Mouse (Mus musculus) inflammation-experienced regulatory T-cells, adult 6 months (primary cell): ENCODE data around the gene Akr1cl. TPM values are rescaled to one million over a fixed set of nuclear protein-coding genes. Genes with fewer than 3 reads are reported as not detected.
"Not testable (repeated sequence)": the region's sequence is repeated elsewhere in the genome, so short reads cannot be mapped to it uniquely, and the experiment has no call there.

ENCODE experiments used
- ATAC-seq: one replicate; pipeline ENCODE4 v1.8.0; 2017
- polyA plus RNA-seq, 3 experiments: library from polyadenylated mRNA; unstranded; fragments of 100-300 nt; shearing (Covaris generic); gene quantifications; one replicate each; pipeline ENCODE4 v1.2.1; 2017

Akr1cl gene
- polyA plus RNA-seq: under 1 TPM in 1 of 3 experiments, not detected in 2; 0.71 TPM

DNA sequence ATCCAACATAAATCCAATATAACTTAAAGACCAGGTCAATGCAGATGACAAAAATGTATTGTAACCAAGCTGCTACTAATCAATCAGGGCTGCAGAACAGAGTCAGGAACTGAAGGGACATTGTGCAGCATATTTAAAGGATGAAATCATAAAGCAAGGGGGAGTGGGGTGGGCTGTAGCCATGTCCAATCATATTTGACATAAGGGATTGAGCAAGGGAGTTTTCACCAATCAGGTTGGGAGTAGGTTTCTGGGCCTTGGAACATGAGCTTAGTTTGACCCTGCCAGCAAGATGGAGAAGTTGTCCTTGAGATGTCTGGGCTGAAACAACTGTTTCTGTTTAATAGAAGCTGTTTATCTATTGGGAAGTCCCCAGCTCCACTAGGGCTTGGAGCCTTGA lies at the start of gene Akr1cl:
Gene Akr1cl (minus strand): TSS at position 119 of the 400 bp plus-strand sequence.
- ATAC-seq: no peak

DNA sequence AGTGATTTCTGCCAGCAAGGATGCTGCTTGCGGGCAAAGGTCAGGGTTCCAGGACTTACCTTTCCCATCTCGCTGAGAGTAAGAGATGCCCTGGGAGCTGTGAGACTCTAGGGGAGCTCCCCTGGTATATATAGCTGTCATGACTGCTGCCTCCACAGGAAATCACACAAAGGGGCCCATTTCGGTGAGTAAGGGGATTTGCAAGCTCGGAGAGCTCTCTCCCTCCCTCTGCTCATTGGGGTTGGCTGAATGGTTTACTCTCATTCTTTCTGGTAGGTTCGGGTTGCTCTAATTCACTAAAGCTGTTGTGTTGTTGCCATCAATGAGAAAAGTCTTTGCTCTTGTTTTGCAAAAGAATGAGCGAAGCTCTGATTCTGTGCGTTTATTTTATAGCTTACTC lies 49.6 kb upstream of the Akr1cl start, which contains the start of gene Crygb:
Gene Crygb (minus strand): TSS at position 101 of the 400 bp plus-strand sequence.
- no peak for ATAC-seq

DNA sequence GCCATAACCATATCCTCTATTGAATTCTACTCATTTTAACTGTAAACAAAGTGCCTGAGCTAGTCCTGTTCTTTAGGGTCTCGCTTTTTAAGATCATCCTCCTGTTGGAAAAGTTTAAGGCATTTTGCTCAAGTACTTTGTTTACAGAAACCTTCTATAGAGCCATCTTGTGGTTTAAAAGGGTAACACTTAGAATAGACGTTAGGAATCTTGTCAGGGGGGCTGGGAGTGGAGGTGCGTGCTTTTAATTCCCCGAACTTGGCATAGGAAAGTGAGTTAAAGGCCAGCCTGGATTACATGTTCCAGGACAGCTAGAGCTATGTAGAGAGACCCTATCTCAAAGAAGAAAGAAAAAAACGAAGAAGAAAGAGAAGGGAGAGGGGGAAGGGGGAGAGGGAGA lies 43.0 kb upstream of the Akr1cl start:
- no peak for ATAC-seq

DNA sequence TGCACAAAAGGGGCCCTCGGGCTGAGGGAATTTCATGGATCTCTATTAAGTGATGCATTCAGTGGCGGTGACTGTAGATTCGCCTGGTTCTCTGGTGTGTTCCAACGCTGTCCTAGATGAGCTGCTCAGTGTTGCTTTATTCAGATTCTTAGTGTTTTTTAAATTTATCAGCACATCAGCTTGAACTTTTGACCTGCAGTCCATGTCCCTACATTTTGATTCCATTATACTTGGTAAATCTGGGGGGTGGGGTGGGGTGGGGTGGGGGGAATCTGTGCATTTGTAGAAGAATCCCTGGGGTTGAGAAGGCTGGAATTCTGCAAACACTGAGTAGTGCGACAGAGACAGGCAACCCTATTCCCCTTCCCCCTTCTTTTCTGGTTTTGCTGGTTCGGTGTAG lies 41.0 kb upstream of the Akr1cl start, which contains the start of gene Crygc:
Gene Crygc (minus strand): TSS at position 101 of the 400 bp plus-strand sequence.
- ATAC-seq: no peak

DNA sequence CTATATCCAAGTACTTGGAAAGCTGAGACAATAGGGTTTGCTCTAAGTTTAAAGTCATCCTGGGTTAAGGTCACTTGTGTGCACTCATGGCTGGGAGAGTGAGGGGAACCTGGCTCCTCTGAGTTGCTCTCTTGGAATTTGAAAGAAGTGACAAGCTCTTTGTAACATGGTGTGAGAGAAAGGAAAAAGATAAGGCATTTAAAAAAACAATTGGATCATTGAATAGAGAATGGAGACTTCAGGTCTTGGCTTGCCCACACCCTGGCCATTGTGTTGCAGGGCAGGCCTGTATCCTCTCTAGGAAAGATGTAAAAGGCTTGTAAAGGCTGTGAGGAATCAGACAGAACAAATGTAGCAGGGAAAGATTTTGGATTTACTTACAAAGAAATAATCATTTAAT lies 35.3 kb upstream of the Akr1cl start:
- no peak for ATAC-seq

DNA sequence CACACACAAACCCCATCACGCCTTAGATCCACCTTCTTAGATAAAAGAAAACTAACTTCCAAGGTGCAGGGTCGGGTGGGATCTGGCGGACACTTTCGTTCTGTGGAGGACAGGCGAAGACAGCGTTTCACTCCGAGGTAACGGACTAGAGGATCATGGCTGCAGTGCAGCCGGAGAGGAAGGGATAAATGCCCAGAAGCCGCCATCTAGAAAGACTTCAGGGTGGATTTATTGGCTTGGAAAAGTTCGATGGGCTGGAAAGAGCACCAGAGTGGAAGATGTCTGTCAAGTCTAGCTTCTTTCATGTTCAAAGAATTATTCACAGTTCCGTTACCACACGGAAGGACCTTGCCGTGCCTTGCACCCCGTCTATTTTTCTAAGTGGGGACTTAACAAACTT lies 31.6 kb upstream of the Akr1cl start:
- no peak for ATAC-seq

DNA sequence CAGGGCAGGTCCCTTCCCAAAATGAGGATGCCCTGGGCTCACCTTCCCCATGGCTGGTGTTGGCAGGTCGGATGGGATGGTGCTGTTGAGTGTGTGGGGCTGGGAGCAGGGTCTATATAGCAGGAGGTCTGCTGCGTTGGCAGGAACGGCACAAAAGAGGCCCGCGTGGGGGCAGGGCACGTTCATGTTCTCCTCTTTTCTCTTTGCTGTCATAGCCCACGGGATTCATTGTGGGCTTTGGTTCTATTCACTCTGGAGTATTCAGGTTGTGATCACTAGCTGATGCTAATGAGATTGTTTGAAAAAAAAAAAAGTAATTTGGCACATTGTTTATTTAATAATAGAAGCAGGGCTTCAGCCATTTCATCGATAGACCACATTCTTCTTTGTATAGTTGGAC lies 30.8 kb upstream of the Akr1cl start, which contains the start of gene Crygd:
Gene Crygd (minus strand): TSS at position 101 of the 400 bp plus-strand sequence.
- ATAC-seq: no peak

DNA sequence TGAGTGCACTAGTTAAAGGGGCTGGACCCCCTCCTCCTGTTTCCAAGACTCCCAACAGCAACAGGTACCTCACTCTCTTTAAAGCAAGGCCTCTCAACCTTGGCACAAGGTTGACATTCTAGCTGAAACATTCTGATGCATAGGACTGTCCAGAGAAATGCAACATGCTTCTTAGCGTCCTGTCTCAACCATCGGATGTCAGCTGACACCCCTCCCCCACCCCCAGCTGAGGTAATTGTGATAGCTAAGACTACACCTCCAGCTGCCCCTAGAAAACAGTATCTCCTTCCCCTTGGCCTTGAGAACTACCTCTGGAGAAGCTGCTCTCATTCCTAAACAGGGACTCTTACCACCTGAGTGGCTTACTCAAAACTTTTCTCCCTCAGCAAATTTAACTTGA lies 19.6 kb upstream of the Akr1cl start:
- ATAC-seq: no peak

DNA sequence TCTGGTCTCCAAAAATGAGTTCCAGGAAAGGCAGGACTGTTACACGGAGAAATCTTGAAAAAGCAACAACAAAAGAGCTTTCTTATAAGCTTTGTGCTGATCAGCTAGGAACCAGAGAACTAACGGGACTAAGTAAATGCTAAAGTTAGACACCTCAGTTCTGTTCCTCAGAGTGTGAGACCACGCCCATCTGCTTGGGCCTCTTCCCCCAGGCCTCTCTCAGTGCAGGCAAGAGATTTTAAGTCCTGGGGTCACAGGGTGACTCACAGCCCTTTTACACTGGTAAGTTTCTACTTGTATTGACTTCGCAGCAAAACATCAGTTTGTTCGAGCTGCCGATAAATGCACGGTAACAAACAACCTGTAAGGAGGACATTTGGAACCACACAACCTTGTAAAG lies 19.1 kb upstream of the Akr1cl start:
- ATAC-seq: no peak

DNA sequence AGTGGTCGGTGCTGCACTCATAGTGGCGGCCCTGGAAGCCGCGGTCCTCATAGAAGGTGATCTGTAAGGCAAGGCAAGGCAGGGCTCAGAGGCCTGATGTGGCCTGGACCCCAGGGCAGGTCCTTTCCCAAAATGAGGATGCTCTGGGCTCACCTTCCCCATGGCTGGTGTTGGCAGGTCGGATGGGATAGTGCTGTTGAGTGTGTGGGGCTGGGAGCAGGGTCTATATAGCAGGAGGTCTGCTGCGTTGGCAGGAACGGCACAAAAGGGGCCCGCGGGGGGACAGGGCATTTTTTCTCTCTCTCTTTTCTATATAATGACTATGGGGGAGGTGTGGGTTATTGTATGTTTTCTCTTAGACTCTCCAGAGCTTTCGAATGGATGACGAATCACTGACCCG lies 18.4 kb upstream of the Akr1cl start, which contains the start of gene Cryge:
Gene Cryge (minus strand): TSS at position 198 of the 400 bp plus-strand sequence.
- not testable (repeated sequence) for ATAC-seq

DNA sequence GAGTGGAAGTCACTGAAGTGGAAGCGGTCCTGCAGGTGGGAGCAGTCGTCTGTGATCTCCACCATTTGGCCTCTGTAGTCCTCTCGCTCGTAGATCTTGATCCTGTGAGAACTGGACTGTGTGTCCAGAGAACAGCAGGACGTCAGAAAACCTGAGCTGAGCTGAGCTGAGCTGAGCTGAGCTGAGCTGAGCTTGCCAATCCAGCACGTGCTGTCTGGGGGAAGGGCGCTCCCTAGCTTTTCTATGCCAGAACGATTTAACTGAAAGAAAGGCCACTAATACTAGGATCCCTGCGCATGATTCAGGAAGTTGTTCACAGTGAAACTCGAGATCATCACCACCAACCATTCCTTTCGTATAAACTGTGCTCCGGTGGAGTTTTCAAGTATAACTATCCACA lies 16.2 kb upstream of the Akr1cl start:
- ATAC-seq: no peak

DNA sequence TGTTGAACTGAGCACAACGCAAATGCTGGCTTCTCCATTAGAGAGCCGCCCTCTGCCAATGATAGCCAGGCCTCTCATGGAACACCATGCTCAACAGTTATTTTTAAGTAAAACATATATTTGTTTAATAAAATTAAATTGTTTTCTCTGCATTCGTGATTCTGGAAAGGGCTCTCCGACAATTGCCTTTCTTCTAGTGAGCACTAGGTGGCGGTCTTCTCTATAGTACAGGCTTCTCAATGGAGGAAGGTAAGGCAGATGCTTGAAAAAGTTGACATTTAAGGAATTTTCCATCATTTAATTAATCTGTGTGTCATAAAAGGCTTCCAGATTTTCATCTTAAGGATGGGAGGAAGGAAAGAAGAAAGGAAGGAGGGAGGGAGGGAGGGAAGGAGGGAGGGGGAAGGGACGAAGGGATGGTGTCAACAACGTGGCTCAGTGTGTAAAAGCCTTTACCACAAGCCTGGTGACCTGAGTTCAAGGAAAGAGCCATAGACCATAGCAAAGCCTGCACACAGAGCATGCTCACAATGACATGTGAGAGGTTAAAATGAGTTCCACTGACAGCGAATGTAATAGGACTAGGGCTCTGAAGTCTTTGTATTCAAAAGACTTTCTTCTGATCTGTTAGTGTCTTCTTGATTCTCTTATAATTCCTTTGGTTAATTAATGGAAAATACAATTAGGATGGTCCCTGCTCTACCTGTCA lies 14.0 kb upstream of the Akr1cl start:
- no peak for ATAC-seq

DNA sequence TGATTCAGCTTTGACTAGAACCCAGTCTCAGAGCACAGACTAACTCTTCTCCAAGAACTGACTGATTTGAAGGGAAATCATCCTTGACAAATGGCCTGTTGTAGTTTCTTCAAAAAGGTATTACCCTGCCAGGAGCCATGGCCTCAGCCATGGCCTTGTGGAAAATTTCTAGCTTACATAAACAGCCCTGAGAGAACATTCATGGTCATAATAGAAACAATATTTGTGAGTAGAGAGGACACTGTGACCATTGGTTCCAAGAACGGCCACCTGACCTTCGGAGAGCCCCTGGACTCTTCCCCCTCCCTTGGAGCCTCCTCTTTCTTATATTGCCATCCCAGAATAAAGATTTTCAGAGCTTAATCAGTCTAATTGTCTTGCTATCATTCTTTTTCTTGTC lies 10.9 kb upstream of the Akr1cl start:
- no peak for ATAC-seq

DNA sequence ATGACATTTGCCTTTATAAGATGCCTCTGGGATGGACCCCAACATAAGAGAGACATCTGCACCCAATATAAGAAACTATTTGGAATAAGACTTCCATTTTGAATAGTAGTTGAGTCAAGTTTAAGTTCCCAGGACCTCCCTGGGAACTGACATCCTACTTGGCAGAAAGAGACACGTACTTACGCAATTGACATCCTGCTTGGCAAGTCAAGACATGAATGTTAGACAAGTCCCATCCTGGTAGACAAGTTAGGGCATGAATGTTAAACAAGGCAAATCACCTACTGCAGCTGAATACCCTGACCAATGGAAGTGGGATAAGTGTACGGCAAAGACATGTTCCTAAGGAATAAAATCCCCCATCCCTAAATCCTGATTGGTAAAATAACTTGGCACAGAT lies 9.3 kb upstream of the Akr1cl start:
- ATAC-seq: no peak

DNA sequence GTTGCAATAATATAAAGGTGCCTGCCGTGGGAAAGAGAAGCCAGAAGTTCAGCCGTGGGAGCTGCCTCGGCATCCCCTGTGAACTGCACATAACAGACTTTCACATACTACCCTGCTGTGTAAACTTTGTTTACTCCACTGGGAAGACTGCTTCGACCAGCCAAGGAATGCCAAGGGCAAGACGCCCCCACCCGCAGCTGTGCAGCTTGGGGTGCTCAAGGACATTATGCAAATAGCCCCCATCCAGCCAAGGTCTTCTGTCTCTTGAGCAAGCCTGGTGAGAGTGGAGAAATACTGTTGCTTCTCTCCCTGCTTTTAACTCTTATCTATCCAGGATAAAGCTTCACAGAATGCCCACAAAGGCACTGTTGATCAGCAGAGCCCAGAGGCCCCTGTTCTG lies 8.2 kb upstream of the Akr1cl start:
- ATAC-seq: no peak

DNA sequence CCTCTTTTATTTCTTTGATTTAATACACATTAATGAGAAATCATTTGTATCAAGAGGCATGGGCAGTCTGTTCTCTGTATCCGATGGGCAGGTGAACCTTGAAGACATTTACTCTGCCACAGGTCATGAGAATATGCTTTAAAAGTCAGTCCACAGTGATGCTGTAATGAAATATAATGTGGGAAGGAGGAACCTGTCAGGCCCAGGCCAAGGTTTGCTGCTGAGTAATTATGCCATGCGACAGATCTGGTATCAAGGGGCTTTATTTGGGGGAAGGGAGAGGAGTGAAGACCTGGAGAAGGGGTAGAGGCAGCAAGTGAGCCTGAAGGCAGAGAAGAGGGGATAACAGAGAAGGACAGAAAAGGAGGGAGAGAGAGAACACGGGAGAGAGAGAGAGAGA lies 7.1 kb upstream of the Akr1cl start:
- no peak for ATAC-seq

DNA sequence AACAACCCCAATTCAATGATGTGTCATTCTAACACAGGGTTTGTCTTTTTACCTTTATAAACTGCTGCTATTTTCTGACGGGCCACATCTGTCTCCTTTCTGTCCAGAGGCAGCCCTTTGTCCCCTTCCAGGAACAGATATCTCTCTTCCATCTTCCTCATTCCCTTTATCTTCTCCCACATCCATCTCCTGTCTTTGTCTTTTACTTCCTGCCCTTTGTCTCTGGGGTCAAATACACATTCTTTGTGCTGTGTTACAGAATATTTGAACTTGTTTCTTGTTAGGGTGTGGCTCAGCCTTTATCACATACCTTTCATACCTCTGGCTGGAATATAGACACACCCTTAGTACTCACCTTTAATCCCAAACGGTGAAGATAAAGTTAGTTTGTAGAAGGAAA lies 5.0 kb upstream of the Akr1cl start:
- no peak for ATAC-seq

DNA sequence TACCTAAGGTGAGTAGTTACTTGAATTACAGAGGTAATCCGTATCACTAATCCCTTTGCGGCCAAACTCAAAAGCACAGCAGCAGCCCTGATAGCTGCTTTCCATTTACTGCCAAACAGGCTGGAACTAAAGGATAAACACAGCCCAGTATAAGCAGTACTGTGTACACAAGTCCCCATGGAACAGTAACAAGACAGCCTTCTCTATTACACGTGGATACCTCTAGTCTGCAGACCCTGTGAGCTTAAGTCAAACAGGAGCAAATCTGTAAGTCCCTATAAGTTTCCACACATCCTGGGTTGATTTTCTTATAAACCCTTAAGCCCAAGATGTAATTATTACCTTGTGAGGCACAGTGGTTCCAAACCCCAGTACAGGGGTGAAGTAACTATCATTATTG lies 3.0 kb upstream of the Akr1cl start:
- ATAC-seq: no peak

DNA sequence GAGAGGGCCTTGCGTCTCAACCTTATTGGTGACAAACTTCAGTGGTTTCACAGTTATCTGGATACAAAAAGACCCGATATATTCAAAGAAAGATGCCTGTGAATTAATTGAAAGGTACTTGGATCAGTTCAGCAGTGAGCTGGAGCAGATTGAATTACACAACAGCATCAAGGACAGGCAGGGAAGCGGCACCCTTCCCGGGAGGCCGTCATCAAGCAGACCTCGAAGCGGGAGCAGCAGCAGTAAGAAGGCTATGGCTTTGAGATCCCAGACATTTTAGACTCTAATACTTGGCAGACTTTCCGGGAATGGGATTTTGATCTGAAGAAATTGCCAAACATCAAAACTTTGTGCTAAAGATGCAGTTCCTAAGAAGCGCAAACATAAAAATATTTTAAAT lies 4.4 kb downstream of the Akr1cl start:
- ATAC-seq: no peak

DNA sequence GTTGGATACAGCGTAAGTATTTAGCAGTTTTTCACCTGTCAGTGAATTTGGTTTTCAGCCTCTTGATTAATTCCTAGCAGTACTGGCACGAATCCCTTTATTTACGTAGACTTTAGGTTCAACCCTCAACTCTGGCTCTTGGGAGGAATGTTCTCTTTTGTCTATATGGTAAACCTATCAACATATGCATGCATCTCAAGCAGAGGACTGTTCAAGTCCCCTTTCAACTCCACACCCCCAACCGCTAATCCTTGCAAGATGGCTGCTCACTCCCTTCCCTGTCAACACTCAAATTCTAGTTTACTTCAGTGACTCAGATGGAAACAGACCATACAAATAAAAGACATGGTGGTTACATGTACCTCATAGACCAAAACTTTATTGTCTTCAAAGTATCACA lies 19.8 kb downstream of the Akr1cl start:
- ATAC-seq: no peak

DNA sequence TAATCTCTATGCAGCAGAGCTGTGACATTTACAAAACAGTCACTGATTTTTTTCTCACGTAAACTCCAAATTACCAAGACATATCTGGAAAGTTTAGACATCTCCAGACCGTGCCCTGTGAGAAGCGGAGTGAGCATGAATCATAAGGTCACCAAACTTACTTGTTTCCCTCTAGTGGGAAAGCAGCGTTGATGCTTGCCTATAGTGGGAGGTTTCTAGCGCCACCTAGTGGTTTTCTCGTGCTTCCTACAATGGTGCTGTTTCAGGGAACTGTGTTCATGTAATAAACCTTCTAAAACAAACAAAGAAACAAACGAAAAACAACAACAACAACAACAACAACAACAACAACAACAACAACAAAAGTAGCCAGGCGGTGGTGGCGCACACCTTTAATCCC lies 22.4 kb downstream of the Akr1cl start:
- ATAC-seq: peak; percentile 93

DNA sequence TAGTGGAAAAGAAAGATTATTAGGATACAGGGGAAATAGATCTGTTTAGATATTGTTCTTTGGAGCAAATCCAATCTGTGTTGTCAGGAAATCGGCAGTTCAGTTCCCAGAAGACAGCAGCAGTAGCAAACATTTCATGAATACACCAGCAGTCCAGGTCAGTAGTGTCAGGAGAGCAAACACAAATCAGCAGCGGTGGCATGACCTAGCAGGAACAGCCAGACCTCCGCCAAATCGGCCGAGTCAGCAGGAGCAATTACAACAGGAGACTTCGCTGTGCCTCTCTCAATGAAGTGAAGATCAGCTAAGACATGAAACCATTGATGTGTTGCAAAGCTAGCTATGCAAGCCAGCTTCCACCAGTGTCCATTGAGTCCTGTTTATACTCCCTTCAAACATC lies 27.0 kb downstream of the Akr1cl start:
- no peak for ATAC-seq

DNA sequence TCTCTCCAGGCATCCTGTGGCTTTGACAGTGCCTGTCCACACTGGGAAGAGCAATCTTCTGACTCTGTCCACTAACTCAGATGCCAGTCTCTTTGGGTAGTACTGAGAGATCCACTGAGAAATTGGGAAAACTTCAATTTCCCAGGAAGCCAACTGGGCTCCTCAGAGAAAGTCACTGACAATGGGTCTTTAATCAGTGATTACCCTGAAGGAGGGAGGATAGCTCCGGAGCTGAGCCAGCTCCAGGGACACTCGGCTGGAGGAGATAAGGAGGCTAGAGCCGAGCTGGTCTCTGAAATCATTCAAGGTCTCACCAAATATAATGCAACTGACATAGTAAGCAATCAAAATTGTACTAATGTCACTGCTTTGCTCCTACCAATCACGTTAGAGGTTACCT lies 28.0 kb downstream of the Akr1cl start:
- no peak for ATAC-seq

DNA sequence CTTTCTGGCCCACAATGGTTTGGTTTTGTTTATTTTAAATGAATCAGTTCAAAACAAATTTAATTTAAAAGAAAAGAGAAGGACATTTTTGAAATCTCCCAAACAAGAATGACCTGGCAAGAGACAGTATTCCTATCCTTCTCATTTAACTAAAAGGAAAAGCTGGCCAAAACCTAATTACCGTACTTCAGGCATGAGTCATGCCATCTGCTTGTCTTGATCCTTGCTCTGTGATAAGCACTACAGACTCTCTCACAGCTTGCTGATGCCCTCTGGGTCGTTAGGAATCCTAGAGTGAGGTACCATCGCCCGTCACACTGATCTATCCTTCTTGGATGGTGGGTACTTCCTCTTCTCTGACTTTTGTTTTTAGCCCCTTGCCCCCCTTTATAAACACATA lies 39.4 kb downstream of the Akr1cl start:
- no peak for ATAC-seq

DNA sequence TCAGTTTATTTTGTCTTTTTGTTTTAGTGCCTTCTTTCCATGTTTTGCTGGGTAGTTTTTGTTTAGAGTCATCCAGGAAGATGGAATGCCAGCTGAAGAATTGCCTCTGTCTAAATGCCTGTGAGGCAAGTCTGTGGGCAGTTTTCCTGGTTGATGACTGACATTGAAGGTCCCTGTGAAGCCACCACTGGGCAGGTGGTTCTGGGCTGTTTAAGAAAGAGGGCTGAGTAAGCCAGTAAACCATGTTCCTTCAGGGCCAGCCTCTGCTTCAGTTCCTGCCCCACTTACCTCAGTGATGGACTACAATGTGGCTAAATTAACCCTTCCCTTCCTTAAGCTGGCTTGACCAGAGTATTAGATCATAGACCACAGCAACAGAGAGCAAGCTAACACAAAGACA lies 44.4 kb downstream of the Akr1cl start:
- ATAC-seq: no peak
